Mouse (Mus musculus): ENCODE data around the gene Eif3l.

GRCm38 (mm10) chr15:79122546-79122945, 47.6 kb downstream of the Eif3l start:
- TF ChIP-seq CTCF (IDR thresholded peaks at IDR 0.05) (peak; percentile 20), EP300 (IDR thresholded peaks at IDR 0.05) (no peak)

All from lung, postnatal 0 days (tissue).